Mouse (Mus musculus) lung, embryonic 16.5 days (tissue): ENCODE data around the gene Parva. TPM values are rescaled to one million over a fixed set of nuclear protein-coding genes. Genes with fewer than 3 reads are reported as not detected.

ENCODE experiments used
- ATAC-seq: fragments of 200-750 bp; cut with Nextera tagmentation; 2 replicates; pipeline ENCODE4 v1.8.0; 2017; ENCODE audit warnings: low read depth, mild to moderate bottlenecking, moderate library complexity
- H3K27ac ChIP-seq: fragments of 300-500 bp; sonication (generic); 2 replicates; pipeline ENCODE4 v1.5.1; 2014; ENCODE audit warnings: mild to moderate bottlenecking, control low read depth, low read length
- H3K27me3 ChIP-seq: fragments of 300-500 bp; sonication (generic); 2 replicates; pipeline ENCODE4 v1.6.1; 2014; ENCODE audit warnings: low read depth, low read length, mixed read lengths; ENCODE audit not compliant: control insufficient read depth, insufficient read depth
- H3K36me3 ChIP-seq: fragments of 300-500 bp; sonication (generic); 2 replicates; pipeline ENCODE4 v1.6.1; 2014; ENCODE audit warnings: low read length; ENCODE audit not compliant: control insufficient read depth, insufficient read depth
- H3K4me1 ChIP-seq: fragments of 300-500 bp; sonication (generic); replicated peaks from 2 replicates; pipeline ENCODE4 v1.6.1; 2014; ENCODE audit warnings: low read length, mixed read lengths; ENCODE audit not compliant: control insufficient read depth, insufficient read depth
- H3K4me2 ChIP-seq: fragments of 300-500 bp; sonication (generic); 2 replicates; pipeline ENCODE4 v1.6.1; 2014; ENCODE audit warnings: low read depth, low read length, control low read depth
- H3K4me3 ChIP-seq: fragments of 300-500 bp; sonication (generic); 2 replicates; pipeline ENCODE4 v1.5.1; 2014; ENCODE audit warnings: mild to moderate bottlenecking, low read length, control low read depth
- H3K9ac ChIP-seq: fragments of 300-500 bp; sonication (generic); 2 replicates; pipeline ENCODE4 v1.6.1; 2014; ENCODE audit warnings: low read length, control low read depth
- H3K9me3 ChIP-seq: fragments of 300-500 bp; sonication (generic); 2 replicates; pipeline ENCODE4 v1.6.1; 2016; ENCODE audit warnings: low read length; ENCODE audit not compliant: control insufficient read depth
- WGBS: fragments of 180-500 bp; shearing (Covaris S2); extraction: QIAGEN DNeasy Blood & Tissue Kit; methylation state at CpG from one replicate; pipeline ENCODE4 v1.1.7; 2014; 5-methylcytosine and 5-hydroxymethylcytosine counted together
- polyA plus RNA-seq: library from polyadenylated mRNA; unstranded; fragments of >200 nt; fragmentation: Nextera tagmentation; extraction: Ambion mirVana; gene quantifications from 2 replicates; pipeline ENCODE4 v1.2.1, GENCODE M21; 2015

Gene Parva
- 113 and 115 TPM in 2 replicates for polyA plus RNA-seq

- Histone ChIP-seq H3K9me3 (no peaks in the 10 kb centered on the region), H3K27ac (peak within 1 kb of the TSS; percentile 100), H3K4me1 (peaks cover 15% of the 10 kb centered on the region), H3K4me2 (peak within 1 kb of the TSS; percentile 76), H3K4me3 (peak within 1 kb of the TSS; percentile 84), H3K9ac (peak within 1 kb of the TSS; percentile 100), H3K36me3 (no peaks in the 10 kb centered on the region), H3K27me3 (no peaks in the 10 kb centered on the region)
- ATAC-seq, result peak; percentile 92
- under 1% methylated on average over 49 of the region's 49 CpGs for WGBS
Measured at GRCm38 (mm10) chr7:112427357-112428157, at the start of gene Parva. Parva (plus strand) TSS chr7:112427505.

- ATAC-seq, result no peak
Measured at GRCm38 (mm10) chr7:112378056-112378455, 49.2 kb upstream of the Parva start.

GRCm38 (mm10) chr7:112378476-112378875, 48.8 kb upstream of the Parva start:
- H3K9me3 ChIP-seq, result no peaks in the 10 kb centered on the region
- ATAC-seq, result peak; percentile 18; the same call in 1 of the 2 replicates
- WGBS, result 50% methylated on average over 5 of the region's 5 CpGs
- no peak overlapping the region for H3K4me3 ChIP-seq
- H3K4me2 ChIP-seq, result no peak overlapping the region
- peak overlapping the region; percentile 56; the same call in 1 of the 2 replicates for H3K27ac ChIP-seq
- H3K9ac ChIP-seq, result no peak overlapping the region
- H3K4me1 ChIP-seq, result peaks cover 12% of the 10 kb centered on the region; the same call in 1 of the 2 replicates
- H3K36me3 ChIP-seq, result no peaks in the 10 kb centered on the region
- no peaks in the 10 kb centered on the region for H3K27me3 ChIP-seq

More at GRCm38 (mm10) chr7:112378056-112378455, 49.2 kb upstream of the Parva start:
- Histone ChIP-seq H3K27me3 (no peaks in the 10 kb centered on the region), H3K27ac (peak overlapping the region; percentile 56; the same call in 1 of the 2 replicates), H3K4me2 (no peak overlapping the region), H3K4me3 (no peak overlapping the region), H3K36me3 (no peaks in the 10 kb centered on the region), H3K4me1 (peaks cover 12% of the 10 kb centered on the region; the same call in 1 of the 2 replicates), H3K9ac (no peak overlapping the region), H3K9me3 (no peaks in the 10 kb centered on the region)
- WGBS, result 81% methylated on average over 5 of the region's 5 CpGs

GRCm38 (mm10) chr7:112386521-112386920, 40.8 kb upstream of the Parva start:
- no peaks in the 10 kb centered on the region for H3K27me3 ChIP-seq
- 35% methylated on average over 5 of the region's 5 CpGs for WGBS
- no peak overlapping the region for H3K4me2 ChIP-seq
- no peak for ATAC-seq
- no peak overlapping the region for H3K27ac ChIP-seq
- no peak overlapping the region for H3K4me3 ChIP-seq
- H3K9me3 ChIP-seq, result no peaks in the 10 kb centered on the region
- peaks cover 19% of the 10 kb centered on the region for H3K4me1 ChIP-seq
- H3K9ac ChIP-seq, result no peak overlapping the region
- H3K36me3 ChIP-seq, result no peaks in the 10 kb centered on the region

DNA sequence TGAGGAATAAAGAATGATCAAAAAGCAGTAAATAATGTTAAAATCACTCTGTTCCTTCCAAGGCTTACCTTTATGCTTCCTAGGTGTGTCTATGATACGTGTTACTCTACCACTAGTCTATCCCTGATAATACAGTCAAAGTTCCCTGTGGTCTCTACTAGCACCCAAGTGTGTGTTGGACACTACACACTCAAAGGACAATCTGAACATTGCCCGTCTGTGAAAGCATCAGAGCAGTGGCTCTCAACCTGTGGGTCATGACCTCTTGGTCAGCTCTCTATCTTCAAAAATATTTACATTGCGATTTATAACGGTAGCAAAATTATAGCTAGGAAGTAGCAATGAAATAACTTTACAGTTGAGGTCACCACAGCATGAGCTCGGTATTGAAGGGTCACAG, 39.4 kb upstream of the Parva start:
- 72% methylated on average over 5 of the region's 5 CpGs for WGBS
- no peaks in the 10 kb centered on the region for H3K27me3 ChIP-seq
- H3K27ac ChIP-seq, result no peak overlapping the region
- H3K4me2 ChIP-seq, result no peak overlapping the region
- ATAC-seq, result no peak
- H3K9ac ChIP-seq, result no peak overlapping the region
- no peaks in the 10 kb centered on the region for H3K36me3 ChIP-seq
- peaks cover 19% of the 10 kb centered on the region for H3K4me1 ChIP-seq
- no peaks in the 10 kb centered on the region for H3K9me3 ChIP-seq
- H3K4me3 ChIP-seq, result no peak overlapping the region

- Histone ChIP-seq H3K27ac (no peak overlapping the region), H3K36me3 (no peaks in the 10 kb centered on the region), H3K4me2 (no peak overlapping the region), H3K9ac (no peak overlapping the region), H3K4me1 (peaks cover 19% of the 10 kb centered on the region), H3K4me3 (no peak overlapping the region), H3K9me3 (no peaks in the 10 kb centered on the region), H3K27me3 (no peaks in the 10 kb centered on the region)
- ATAC-seq, result no peak
- 65% methylated on average over 5 of the region's 5 CpGs for WGBS
Measured at GRCm38 (mm10) chr7:112388363-112388875, 38.9 kb upstream of the Parva start.

DNA sequence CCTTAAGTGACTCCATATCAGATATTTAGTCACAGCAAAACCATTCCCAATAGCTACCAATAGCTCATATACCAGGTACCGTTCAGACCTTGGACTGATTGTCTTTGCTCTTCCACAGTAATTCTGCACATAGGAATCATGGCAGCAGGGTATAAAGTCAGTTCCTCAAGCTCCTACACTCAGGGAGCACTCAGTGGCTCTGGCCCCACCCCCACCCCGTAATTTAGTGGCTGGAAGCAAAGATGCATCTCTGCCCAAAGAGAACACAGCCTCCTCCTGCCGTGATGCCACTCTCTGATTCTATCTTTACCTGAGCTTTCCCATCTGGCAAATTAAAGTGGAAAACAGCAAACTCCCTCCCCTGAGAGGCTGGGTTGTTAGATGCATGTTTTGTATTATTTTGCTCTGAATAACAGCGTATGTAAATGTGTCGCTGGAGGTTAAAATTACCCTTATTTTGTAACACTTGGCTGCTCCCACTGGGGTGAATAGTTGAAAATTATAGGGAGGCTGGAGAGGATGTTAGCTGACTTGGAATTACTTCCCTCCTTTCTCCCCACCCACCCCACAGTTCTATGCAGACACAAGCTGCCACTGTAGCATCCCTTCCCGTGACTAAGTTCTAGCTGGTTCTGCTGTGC, 37.6 kb upstream of the Parva start:
- WGBS, result 50% methylated on average over 6 of the region's 6 CpGs
- no peak for ATAC-seq

GRCm38 (mm10) chr7:112390252-112390936, 36.9 kb upstream of the Parva start:
- WGBS, result 19% methylated on average over 11 of the region's 11 CpGs
- H3K27ac ChIP-seq, result peak overlapping the region; percentile 56
- peak; percentile 45 for ATAC-seq
- no peak overlapping the region for H3K4me2 ChIP-seq
- no peaks in the 10 kb centered on the region for H3K9me3 ChIP-seq
- no peak overlapping the region for H3K9ac ChIP-seq
- H3K27me3 ChIP-seq, result no peaks in the 10 kb centered on the region
- H3K4me3 ChIP-seq, result no peak overlapping the region
- H3K36me3 ChIP-seq, result no peaks in the 10 kb centered on the region
- H3K4me1 ChIP-seq, result peaks cover 19% of the 10 kb centered on the region

More for the DNA sequence above, 37.6 kb upstream of the Parva start:
- Histone ChIP-seq H3K36me3 (no peaks in the 10 kb centered on the region), H3K4me2 (no peak overlapping the region), H3K9ac (no peak overlapping the region), H3K9me3 (no peaks in the 10 kb centered on the region), H3K27ac (peak overlapping the region; percentile 56), H3K4me1 (peaks cover 19% of the 10 kb centered on the region), H3K27me3 (no peaks in the 10 kb centered on the region), H3K4me3 (no peak overlapping the region)
